Mouse (Mus musculus) forebrain, embryonic 11.5 days (tissue): ENCODE results near the gene Ak5. TPM values are rescaled to one million over a fixed set of nuclear protein-coding genes. Genes with fewer than 3 reads are reported as not detected.
A peak's percentile ranks its signal among the peaks of the same experiment; 100 is the strongest.

Experiments used
- ATAC-seq: fragments of 200-750 bp; cut with Nextera tagmentation; replicated peaks from 2 replicates; pipeline ENCODE4 v1.8.0; 2017; ENCODE audit warnings: moderate TSS enrichment; ENCODE audit not compliant: low FRiP score
- DNase-seq: peaks from one replicate; pipeline ENCODE4 v3.0.0-alpha.2; 2017; ENCODE audit warnings: low spot score
- H3K27ac ChIP-seq: fragments of 300-500 bp; sonication (generic); 2 replicates; pipeline ENCODE4 v1.5.1; 2014; ENCODE audit warnings: low read depth, low read length
- H3K27me3 ChIP-seq: fragments of 300-500 bp; sonication (generic); 2 replicates; pipeline ENCODE4 v1.6.1; 2014; ENCODE audit warnings: mild to moderate bottlenecking, low read length, mixed read lengths; ENCODE audit not compliant: control insufficient read depth, insufficient read depth
- H3K36me3 ChIP-seq: fragments of 300-500 bp; sonication (generic); 2 replicates; pipeline ENCODE4 v1.6.1; 2014; ENCODE audit warnings: mild to moderate bottlenecking, low read length, moderate library complexity, mixed read lengths; ENCODE audit not compliant: control insufficient read depth, insufficient read depth
- H3K4me1 ChIP-seq: fragments of 300-500 bp; sonication (generic); replicated peaks from 2 replicates; pipeline ENCODE4 v1.6.1; 2014; ENCODE audit warnings: low read length, mixed read lengths; ENCODE audit not compliant: control insufficient read depth, insufficient read depth
- H3K4me2 ChIP-seq: fragments of 300-500 bp; sonication (generic); 2 replicates; pipeline ENCODE4 v1.6.1; 2014; ENCODE audit warnings: low read depth, mild to moderate bottlenecking, low read length, moderate library complexity, mixed read lengths; ENCODE audit not compliant: severe bottlenecking
- H3K4me3 ChIP-seq: fragments of 300-500 bp; sonication (generic); 2 replicates; pipeline ENCODE4 v1.5.1; 2014; ENCODE audit warnings: low read depth, low read length
- H3K9ac ChIP-seq: fragments of 300-500 bp; sonication (generic); 2 replicates; pipeline ENCODE4 v1.6.1; 2014; ENCODE audit warnings: low read length
- H3K9me3 ChIP-seq: fragments of 300-500 bp; sonication (generic); 2 replicates; pipeline ENCODE4 v1.6.1; 2016; ENCODE audit warnings: low read length, mixed read lengths; ENCODE audit not compliant: control insufficient read depth
- WGBS: fragments of 180-500 bp; shearing (Covaris S2); extraction: QIAGEN DNeasy Blood & Tissue Kit; methylation state at CpG from one replicate; pipeline ENCODE4 v1.1.7; 2014; 5-methylcytosine and 5-hydroxymethylcytosine counted together
- polyA plus RNA-seq: library from polyadenylated mRNA; unstranded; fragments of >200 nt; fragmentation: Nextera tagmentation; extraction: Ambion mirVana; gene quantifications from 2 replicates; pipeline ENCODE4 v1.2.1, GENCODE M21; 2014

Ak5 gene
- polyA plus RNA-seq, 1 experiment from 2014 or later: 0.87 TPM

DNA sequence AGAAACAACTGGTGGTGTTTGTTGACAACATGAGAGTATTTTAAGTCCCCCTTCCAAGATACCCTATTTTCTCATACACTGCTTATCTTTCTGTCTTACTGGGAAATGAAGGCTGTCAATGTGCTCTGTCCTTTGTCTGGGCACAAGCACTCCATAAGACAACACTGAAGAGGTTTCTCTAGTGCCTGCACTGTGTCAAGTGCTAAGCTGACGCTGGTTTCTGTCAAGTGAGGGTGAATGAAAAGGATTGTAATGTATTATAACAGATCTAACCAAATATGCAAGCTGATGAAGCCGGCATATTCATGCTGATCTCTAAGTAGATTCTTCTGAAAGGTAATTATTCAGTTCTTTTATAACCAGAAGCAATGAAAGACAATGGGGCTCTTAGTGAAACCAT, 174.3 kb downstream of the Ak5 start:
- Histone ChIP-seq H3K27me3 (no peaks in the 10 kb centered on the region), H3K4me2 (no peak overlapping the region)
- no peak for DNase-seq

DNA sequence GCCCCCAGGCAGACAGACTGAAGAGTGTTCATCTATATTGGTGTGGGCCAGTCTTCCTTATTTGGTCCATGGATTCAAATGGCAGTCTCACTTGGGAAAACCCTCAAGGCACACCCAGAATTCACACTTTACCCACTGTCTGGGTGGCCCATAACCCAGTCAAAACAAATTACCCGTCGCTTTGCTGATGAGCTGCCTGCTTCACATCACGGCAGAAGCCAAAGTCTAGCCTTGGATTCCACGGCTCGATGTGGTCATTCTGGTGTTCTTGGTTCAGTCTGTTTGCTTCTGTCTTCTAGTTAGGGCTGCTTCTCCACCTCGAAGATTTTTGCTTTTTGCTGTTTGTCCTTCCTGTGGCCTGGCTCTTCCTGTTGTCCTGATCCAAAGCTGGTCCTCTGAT, 175.9 kb downstream of the Ak5 start:
- DNase-seq: no peak
- no peaks in the 10 kb centered on the region for H3K4me1 ChIP-seq
- no peak overlapping the region for H3K4me2 ChIP-seq
- no peak overlapping the region for H3K4me3 ChIP-seq
- H3K9ac ChIP-seq: no peak overlapping the region
- no peak overlapping the region for H3K27ac ChIP-seq
- no peak for ATAC-seq
- no peaks in the 10 kb centered on the region for H3K36me3 ChIP-seq
- WGBS: 93% methylated on average over 6 of the region's 6 CpGs
- H3K9me3 ChIP-seq: no peaks in the 10 kb centered on the region
- H3K27me3 ChIP-seq: no peaks in the 10 kb centered on the region

More for the DNA sequence above, 174.3 kb downstream of the Ak5 start:
- no peaks in the 10 kb centered on the region for H3K9me3 ChIP-seq
- H3K27ac ChIP-seq: no peak overlapping the region
- H3K9ac ChIP-seq: no peak overlapping the region
- H3K4me3 ChIP-seq: no peak overlapping the region
- 66% methylated on average over 2 of the region's 2 CpGs for WGBS
- H3K4me1 ChIP-seq: no peaks in the 10 kb centered on the region
- H3K36me3 ChIP-seq: no peaks in the 10 kb centered on the region
- ATAC-seq: no peak

DNA sequence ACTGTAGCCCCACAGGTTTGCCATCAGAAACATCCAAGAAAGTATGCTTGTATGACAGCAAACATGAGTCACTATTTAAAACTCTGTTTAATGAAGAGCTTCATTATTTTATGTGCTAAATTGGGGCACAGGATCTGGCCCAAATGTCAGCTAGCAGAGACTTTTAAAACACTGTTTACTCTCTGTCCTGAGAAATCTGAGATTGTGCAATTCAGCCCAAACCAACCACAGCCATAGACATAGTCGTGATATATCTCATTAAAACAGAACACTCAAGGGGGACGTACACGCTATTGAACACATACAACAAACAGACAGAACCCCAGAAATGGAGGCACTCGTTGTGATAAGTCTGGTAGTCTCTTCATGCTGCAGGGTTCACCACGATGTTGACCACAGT, 177.7 kb downstream of the Ak5 start:
- H3K4me1 ChIP-seq: no peaks in the 10 kb centered on the region
- no peak overlapping the region for H3K4me2 ChIP-seq
- DNase-seq (no peak), ATAC-seq (no peak)
- H3K27ac ChIP-seq: no peak overlapping the region
- 85% methylated on average over 5 of the region's 5 CpGs for WGBS
- no peak overlapping the region for H3K4me3 ChIP-seq
- no peaks in the 10 kb centered on the region for H3K9me3 ChIP-seq
- no peaks in the 10 kb centered on the region for H3K36me3 ChIP-seq
- H3K9ac ChIP-seq: no peak overlapping the region
- H3K27me3 ChIP-seq: no peaks in the 10 kb centered on the region

DNA sequence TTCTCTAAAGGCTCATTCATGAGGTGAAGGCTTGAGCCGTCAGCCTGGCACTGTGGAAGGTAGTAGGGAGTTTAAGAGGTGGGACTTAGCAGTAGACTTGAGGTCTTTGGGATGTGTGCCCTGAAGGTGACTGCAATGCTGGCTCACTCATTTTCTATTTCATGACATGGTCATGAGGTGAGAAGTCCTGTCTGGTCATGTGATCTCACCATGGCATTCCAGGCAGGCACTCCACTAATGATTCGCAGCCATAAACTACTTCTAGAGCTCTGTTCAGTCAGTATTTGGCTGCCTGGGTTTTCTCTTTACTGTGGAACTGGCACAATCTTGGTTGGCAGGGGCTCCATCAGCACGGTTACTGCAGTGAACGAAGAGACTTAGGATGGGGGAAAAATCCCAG, 179.2 kb downstream of the Ak5 start:
- H3K9ac ChIP-seq: no peak overlapping the region
- H3K36me3 ChIP-seq: no peaks in the 10 kb centered on the region
- H3K27ac ChIP-seq: no peak overlapping the region
- no peaks in the 10 kb centered on the region for H3K4me1 ChIP-seq
- no peak overlapping the region for H3K4me3 ChIP-seq
- H3K27me3 ChIP-seq: no peaks in the 10 kb centered on the region
- no peak for ATAC-seq
- no peaks in the 10 kb centered on the region for H3K9me3 ChIP-seq
- H3K4me2 ChIP-seq: no peak overlapping the region
- no peak for DNase-seq
- WGBS: 91% methylated on average over 4 of the region's 4 CpGs

DNA sequence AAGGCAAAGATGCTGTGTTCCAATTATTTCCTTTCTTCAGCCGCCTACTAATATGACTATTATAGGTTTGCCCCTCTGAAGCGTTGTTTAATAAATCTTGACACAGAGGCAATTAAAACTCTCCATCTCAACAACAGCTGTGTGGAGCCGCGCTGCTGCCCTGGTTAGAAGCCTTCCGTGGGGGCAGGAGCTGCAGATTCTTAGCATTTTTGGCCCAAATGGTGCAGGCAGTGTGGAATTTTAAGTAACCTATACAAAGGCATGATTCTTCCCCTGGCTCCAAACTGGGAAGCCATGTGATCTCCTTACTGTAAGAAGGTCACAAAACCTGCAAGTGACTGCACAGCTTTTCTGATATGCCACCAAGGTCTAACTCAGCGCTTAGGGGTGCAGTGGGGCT, 184.0 kb downstream of the Ak5 start:
- 68% methylated on average over 6 of the region's 6 CpGs for WGBS
- Histone ChIP-seq H3K4me1 (0 out of 2 replicates have a peak, but pooled peaks cover 1% of the 10 kb centered on the region), H3K27me3 (no peaks in the 10 kb centered on the region), H3K4me2 (no peak overlapping the region), H3K36me3 (no peaks in the 10 kb centered on the region), H3K4me3 (no peak overlapping the region), H3K9ac (no peak overlapping the region), H3K27ac (no peak overlapping the region), H3K9me3 (no peaks in the 10 kb centered on the region)
- DNase-seq (no peak), ATAC-seq (no peak)

DNA sequence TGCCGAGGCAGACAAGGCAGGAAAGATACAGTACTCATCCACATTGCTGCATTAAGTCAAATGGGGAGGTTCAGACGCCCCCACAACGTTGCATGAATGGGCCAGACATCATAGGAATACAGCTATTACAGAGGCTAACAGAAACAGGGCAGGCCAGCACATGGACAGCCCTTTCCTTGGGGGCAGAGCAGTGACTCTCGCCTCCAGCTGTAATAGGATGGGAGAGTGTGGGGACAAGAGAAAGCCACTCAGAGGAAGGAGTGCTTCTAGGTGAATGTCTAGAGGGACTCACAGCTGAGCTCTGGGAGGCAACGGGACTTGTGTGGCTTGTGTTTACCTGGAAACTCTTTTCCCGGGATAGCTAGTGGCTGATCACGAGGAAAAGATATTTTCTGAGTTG, 184.4 kb downstream of the Ak5 start:
- H3K27me3 ChIP-seq: no peaks in the 10 kb centered on the region
- H3K27ac ChIP-seq: no peak overlapping the region; the same call in 1 of the 2 replicates

DNA sequence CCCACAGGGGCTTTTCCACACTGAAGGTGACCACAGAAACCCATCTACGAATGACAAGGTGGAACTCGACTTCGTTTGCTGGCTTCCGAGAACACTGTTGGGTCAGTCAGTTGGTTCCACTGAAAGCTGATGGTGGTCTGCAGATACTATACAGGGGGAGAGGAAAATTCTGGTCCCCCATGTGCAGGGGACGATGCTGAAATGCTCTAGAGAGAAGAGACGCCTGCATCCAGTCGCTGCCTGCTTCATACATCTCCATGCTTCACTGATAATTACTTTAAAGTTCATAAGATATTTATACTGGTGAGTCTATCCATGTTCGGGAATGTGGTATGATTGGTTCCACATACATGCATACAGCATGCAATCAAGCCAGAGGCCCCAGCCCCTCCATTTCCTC, 186.0 kb downstream of the Ak5 start:
- 92% methylated on average over 8 of the region's 8 CpGs for WGBS
- ATAC-seq: no peak

More for the DNA sequence above, 184.4 kb downstream of the Ak5 start:
- DNase-seq (no peak), ATAC-seq (no peak)
- Histone ChIP-seq H3K9me3 (no peaks in the 10 kb centered on the region), H3K4me3 (no peak overlapping the region), H3K9ac (no peak overlapping the region), H3K4me2 (no peak overlapping the region), H3K36me3 (no peaks in the 10 kb centered on the region), H3K4me1 (0 out of 2 replicates have a peak, but pooled peaks cover 1% of the 10 kb centered on the region)
- 64% methylated on average over 7 of the region's 7 CpGs for WGBS

DNA sequence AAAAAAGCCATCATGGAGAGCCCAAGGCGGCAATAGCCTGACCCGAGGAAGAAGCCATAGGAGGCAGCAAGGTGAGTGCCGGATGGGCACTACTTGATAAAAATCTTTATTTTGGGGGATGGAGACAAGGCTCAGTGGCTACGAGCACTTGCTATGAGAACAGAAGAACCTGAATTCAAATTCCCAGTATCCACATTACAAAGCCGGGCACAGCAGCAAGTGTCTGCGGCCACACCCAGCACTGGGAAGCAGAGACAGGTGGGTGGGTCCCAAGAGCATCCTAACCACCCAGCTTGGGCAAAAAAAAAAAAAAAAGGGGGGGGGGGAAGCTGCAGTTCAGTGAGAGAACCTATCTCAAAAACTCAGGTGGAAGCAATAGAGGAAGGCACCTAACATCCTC, 187.8 kb downstream of the Ak5 start:
- H3K27me3 ChIP-seq: no peaks in the 10 kb centered on the region
- no peaks in the 10 kb centered on the region for H3K9me3 ChIP-seq
- H3K4me1 ChIP-seq: peaks cover 11% of the 10 kb centered on the region; the same call in 1 of the 2 replicates
- ATAC-seq (no peak), DNase-seq (no peak)
- H3K27ac ChIP-seq: no peak overlapping the region
- no peak overlapping the region for H3K4me3 ChIP-seq
- no peak overlapping the region for H3K9ac ChIP-seq
- no peak overlapping the region for H3K4me2 ChIP-seq
- 94% methylated on average over 6 of the region's 6 CpGs for WGBS
- no peaks in the 10 kb centered on the region for H3K36me3 ChIP-seq

More for the DNA sequence above, 186.0 kb downstream of the Ak5 start:
- Histone ChIP-seq H3K27me3 (no peaks in the 10 kb centered on the region), H3K36me3 (no peaks in the 10 kb centered on the region), H3K9ac (no peak overlapping the region), H3K4me2 (no peak overlapping the region), H3K27ac (no peak overlapping the region), H3K9me3 (no peaks in the 10 kb centered on the region), H3K4me3 (no peak overlapping the region), H3K4me1 (peaks cover 8% of the 10 kb centered on the region; the same call in 1 of the 2 replicates)
- no peak for DNase-seq

DNA sequence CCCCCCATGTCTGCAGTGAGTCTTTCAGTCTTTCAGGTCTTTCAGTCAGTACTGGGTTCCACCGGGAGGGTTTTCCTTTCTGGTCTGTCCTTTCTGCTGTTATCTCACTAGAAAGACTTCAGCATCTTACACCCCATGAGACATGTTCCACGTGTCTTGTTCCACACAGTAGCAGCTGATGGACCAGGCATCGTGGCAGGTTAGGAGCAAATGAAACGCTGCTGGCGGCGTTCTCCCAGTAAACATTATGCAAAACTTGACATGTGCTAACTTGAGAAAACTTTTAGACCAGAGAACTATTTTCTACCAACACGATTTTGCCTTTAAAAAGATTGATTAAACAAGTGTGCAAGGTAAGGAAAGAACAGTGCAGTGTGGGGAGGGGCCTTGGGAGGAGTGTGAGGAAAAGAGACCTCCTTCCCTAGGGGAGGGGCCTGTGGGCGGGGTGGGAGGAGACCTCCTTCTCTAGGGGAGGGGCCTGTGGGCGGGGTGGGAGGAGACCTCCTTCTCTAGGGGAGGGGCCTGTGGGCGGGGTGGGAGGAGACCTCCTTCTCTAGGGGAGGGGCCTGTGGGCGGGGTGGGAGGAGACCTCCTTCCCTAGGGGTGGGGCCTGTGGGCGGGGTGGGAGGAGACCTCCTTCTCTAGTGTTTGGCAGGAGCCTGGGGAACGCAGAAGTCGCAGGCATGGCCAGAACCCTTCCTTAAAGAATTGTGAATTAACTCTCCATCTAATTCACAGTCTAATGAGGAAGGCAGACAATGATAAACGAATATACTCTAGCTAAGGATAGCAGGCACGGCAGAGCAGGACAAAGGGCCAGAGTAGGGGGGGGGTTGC, 189.3 kb downstream of the Ak5 start:
- Histone ChIP-seq H3K4me1 (peaks cover 11% of the 10 kb centered on the region; the same call in 1 of the 2 replicates), H3K4me3 (peak overlapping the region; percentile 35; the same call in 1 of the 2 replicates), H3K36me3 (no peaks in the 10 kb centered on the region), H3K27ac (no peak overlapping the region), H3K9ac (no peak overlapping the region), H3K9me3 (no peaks in the 10 kb centered on the region), H3K27me3 (no peaks in the 10 kb centered on the region), H3K4me2 (peak overlapping the region; percentile 59)
- DNase-seq (peak; percentile 81), ATAC-seq (peak; percentile 81)
- 2% methylated on average over 12 of the region's 16 CpGs for WGBS
